Mouse (Mus musculus) cerebellum, adult 9-11 months (tissue): ENCODE measurements at regions not wholly inside any gene's neighbourhood (a gene's known extent, or its start where the extent isn't known, plus 50 kb on each side); places are given as distances from the start of the nearest gene placed in this dataset.

ENCODE experiments used
- DNase-seq: peaks from one replicate; pipeline ENCODE4 v3.0.0; 2022

- peak; percentile 2 for DNase-seq
Measured at GRCm38 (mm10) chr12:97529556-97529955, 729.7 kb downstream of the Galc start.

GRCm38 (mm10) chr12:97525931-97526330 lies 733.3 kb downstream of the Galc start:
- no peak for DNase-seq

GRCm38 (mm10) chr12:97519834-97520489 lies 739.3 kb downstream of the Galc start:
- DNase-seq = no peak

- DNase-seq = no peak
Measured at GRCm38 (mm10) chr12:97517534-97517933, 741.7 kb downstream of the Galc start.

GRCm38 (mm10) chr12:97515805-97516204 lies 743.5 kb downstream of the Galc start:
- DNase-seq = no peak

- DNase-seq = no peak
Measured at GRCm38 (mm10) chr12:97511866-97512265, 747.4 kb downstream of the Galc start.

GRCm38 (mm10) chr12:97501441-97501840 lies 757.8 kb downstream of the Galc start:
- no peak for DNase-seq

GRCm38 (mm10) chr12:97483559-97483958 lies 775.7 kb downstream of the Galc start:
- DNase-seq = no peak

GRCm38 (mm10) chr12:97476466-97477250 lies 782.6 kb downstream of the Galc start:
- DNase-seq = no peak

GRCm38 (mm10) chr12:97475751-97476150 lies 783.5 kb downstream of the Galc start:
- no peak for DNase-seq

- DNase-seq = no peak
Measured at GRCm38 (mm10) chr12:97469183-97469582, 790.1 kb downstream of the Galc start.

GRCm38 (mm10) chr12:97436141-97436540 lies 823.1 kb downstream of the Galc start:
- DNase-seq = no peak

- no peak for DNase-seq
Measured at GRCm38 (mm10) chr12:97434021-97434420, 825.2 kb downstream of the Galc start.

GRCm38 (mm10) chr12:97432704-97433103 lies 826.6 kb downstream of the Galc start:
- DNase-seq = no peak

- no peak for DNase-seq
Measured at GRCm38 (mm10) chr12:97428252-97428651, 831.0 kb downstream of the Galc start.

- DNase-seq = no peak
Measured at GRCm38 (mm10) chr12:97424726-97425125, 834.5 kb downstream of the Galc start.

GRCm38 (mm10) chr12:97403440-97403839 lies 855.8 kb downstream of the Galc start:
- DNase-seq = no peak

- no peak for DNase-seq
Measured at GRCm38 (mm10) chr12:97402412-97403396, 856.6 kb downstream of the Galc start.

GRCm38 (mm10) chr12:97398582-97398945 lies 860.7 kb downstream of the Galc start:
- no peak for DNase-seq

- DNase-seq = no peak
Measured at GRCm38 (mm10) chr12:97397850-97398581, 861.2 kb downstream of the Galc start.

- DNase-seq = no peak
Measured at GRCm38 (mm10) chr12:97361804-97362203, 897.5 kb downstream of the Galc start.

- DNase-seq = no peak
Measured at GRCm38 (mm10) chr12:97360656-97361055, 898.6 kb downstream of the Galc start.

GRCm38 (mm10) chr12:97326582-97326981 lies 932.7 kb downstream of the Galc start:
- DNase-seq = no peak
